Mouse (Mus musculus): ENCODE data around the gene Pepd.

Gene Pepd

GRCm38 (mm10) chr7:34983702-34984475 lies 71.7 kb downstream of the Pepd start:
- no peak for DNase-seq (ENCODE audit: low spot score in 2 of 2)

GRCm38 (mm10) chr7:34984526-34985133 lies 72.5 kb downstream of the Pepd start:
- DNase-seq (ENCODE audit: low spot score in 2 of 2) = no peak

GRCm38 (mm10) chr7:34985216-34985615 lies 73.0 kb downstream of the Pepd start:
- no peak for DNase-seq (ENCODE audit: low spot score in 2 of 2)

- no peak for DNase-seq (ENCODE audit: low spot score in 2 of 2)
These were observed 73.5 kb downstream of the Pepd start for GRCm38 (mm10) chr7:34985646-34986045.

GRCm38 (mm10) chr7:34986575-34987150 lies 74.5 kb downstream of the Pepd start:
- DNase-seq (ENCODE audit: low spot score in 2 of 2) = no peak

GRCm38 (mm10) chr7:34987258-34987657 lies 75.1 kb downstream of the Pepd start:
- no peak for DNase-seq (ENCODE audit: low spot score in 2 of 2)

- DNase-seq (ENCODE audit: low spot score in 2 of 2) = no peak
These were observed 76.3 kb downstream of the Pepd start for GRCm38 (mm10) chr7:34988488-34988887.

- no peak for DNase-seq (ENCODE audit: low spot score in 2 of 2)
These were observed 79.6 kb downstream of the Pepd start for GRCm38 (mm10) chr7:34991731-34992246.

GRCm38 (mm10) chr7:34992766-34993165 lies 80.6 kb downstream of the Pepd start:
- DNase-seq (ENCODE audit: low spot score in 2 of 2) = no peak

GRCm38 (mm10) chr7:34995872-34996662 lies 83.9 kb downstream of the Pepd start:
- DNase-seq (ENCODE audit: low spot score in 2 of 2) = no peak

GRCm38 (mm10) chr7:35000839-35001238 lies 88.7 kb downstream of the Pepd start:
- DNase-seq (ENCODE audit: low spot score in 2 of 2) = peak; percentile 24 to 28

- no peak for DNase-seq (ENCODE audit: low spot score in 2 of 2)
These were observed 91.1 kb downstream of the Pepd start for GRCm38 (mm10) chr7:35003171-35003737.

GRCm38 (mm10) chr7:35006661-35007060 lies 94.5 kb downstream of the Pepd start:
- no peak for DNase-seq (ENCODE audit: low spot score in 2 of 2)

GRCm38 (mm10) chr7:35013228-35013627 lies 101.0 kb downstream of the Pepd start:
- DNase-seq (ENCODE audit: low spot score in 2 of 2) = no peak

- DNase-seq (ENCODE audit: low spot score in 2 of 2) = no peak
These were observed 103.1 kb downstream of the Pepd start for GRCm38 (mm10) chr7:35015252-35015651.

GRCm38 (mm10) chr7:35021365-35021764 lies 109.2 kb downstream of the Pepd start:
- DNase-seq (ENCODE audit: low spot score in 2 of 2) = no peak

GRCm38 (mm10) chr7:35023251-35023650 lies 111.1 kb downstream of the Pepd start:
- DNase-seq (ENCODE audit: low spot score in 2 of 2) = no peak

- DNase-seq (ENCODE audit: low spot score in 2 of 2) = no peak
These were observed 112.2 kb downstream of the Pepd start for GRCm38 (mm10) chr7:35024426-35024825.

- peak; percentile 72 to 82 for DNase-seq (ENCODE audit: low spot score in 2 of 2)
These were observed 113.5 kb downstream of the Pepd start for GRCm38 (mm10) chr7:35025409-35026275.

- no peak for DNase-seq (ENCODE audit: low spot score in 2 of 2)
These were observed 114.1 kb downstream of the Pepd start for GRCm38 (mm10) chr7:35026276-35026630.

- no peak for DNase-seq (ENCODE audit: low spot score in 2 of 2)
These were observed 114.7 kb downstream of the Pepd start for GRCm38 (mm10) chr7:35026838-35027291.
